Mouse (Mus musculus) erythroblast, embryonic 14.5 days (primary cell): ENCODE data around the gene Adgrl3.

ENCODE experiments used
- GATA1 ChIP-seq: IDR thresholded peaks from 2 replicates; pipeline ENCODE4 v1.6.1; 2012; ENCODE audit warnings: low read length, inconsistent platforms, mixed read lengths
- TAL1 ChIP-seq: IDR thresholded peaks from 3 replicates; pipeline ENCODE4 v1.6.1; 2012; ENCODE audit warnings: low read length, inconsistent platforms, mixed read lengths

- TF ChIP-seq TAL1, result no peak
- no peak for TF ChIP-seq GATA1
Measured at GRCm38 (mm10) chr5:81582886-81583285, 562.9 kb downstream of the Adgrl3 start.
